Mouse (Mus musculus) urinary bladder, postnatal 0 days (tissue): ENCODE results near the gene Gm1979. TPM values are rescaled to one million over a fixed set of nuclear protein-coding genes. Genes with fewer than 3 reads are reported as not detected.

Source experiments
- polyA plus RNA-seq: library from polyadenylated mRNA; unstranded; fragments of >200 nt; fragmentation: Nextera tagmentation; extraction: Ambion mirVana; gene quantifications from 2 replicates; pipeline ENCODE4 v1.2.1, GENCODE M21; 2015

The Gm1979 gene
- 0.12 and 0.17 TPM in 2 replicates for polyA plus RNA-seq

GRCm38 (mm10) chr5:26004698-26005097 lies at the start of gene Gm1979:
Gm1979 (minus strand) TSS chr5:26004798.

GRCm38 (mm10) chr5:26039458-26039857 lies 34.9 kb upstream of the Gm1979 start, which contains the start of gene Speer4a:
Speer4a (minus strand) TSS chr5:26039558.

DNA sequence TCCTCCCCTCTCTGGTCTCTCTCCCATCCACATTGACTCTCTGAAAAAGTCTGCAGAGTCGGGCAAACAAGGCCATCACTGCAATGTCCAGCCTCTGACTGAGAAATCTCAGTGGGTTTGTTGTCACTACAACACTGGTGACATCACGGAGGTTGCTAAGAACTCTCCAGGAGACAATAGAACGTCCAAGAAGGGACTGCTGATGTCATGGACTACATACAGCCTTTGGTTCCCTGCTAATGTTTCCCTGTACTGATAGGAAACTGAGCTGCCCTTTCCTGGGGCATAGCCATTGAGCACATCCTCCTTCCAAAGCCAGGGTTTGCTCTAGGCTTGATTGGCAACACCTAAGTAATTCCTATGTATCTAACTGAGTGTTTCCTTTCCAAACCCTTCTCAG lies 18.2 kb upstream of the Gm1979 start, which contains the start of gene Gm5862:
TSS of gene Gm5862 (minus strand) at position 101 of the 400 bp plus-strand sequence.

GRCm38 (mm10) chr5:25988550-25988949 lies 16.0 kb downstream of the Gm1979 start, which contains the start of gene Gm21698:
Gm21698 (minus strand) TSS chr5:25988650.

GRCm38 (mm10) chr5:25972563-25972962 lies 32.0 kb downstream of the Gm1979 start, which contains the start of gene Gm21680:
Gm21680 (minus strand) TSS chr5:25972663.

GRCm38 (mm10) chr5:25954317-25954716 lies 50.3 kb downstream of the Gm1979 start, which contains the start of gene Gm21671:
Gm21671 (minus strand) TSS chr5:25954417.

Other genes with a start within 250 kb of the Gm1979 start
- gene Actr3b, start 244.8 kb downstream of the Gm1979 start, polyA plus RNA-seq = 4.6 and 9.3 TPM in 2 replicates
- gene Gm21663, start 62.4 kb downstream of the Gm1979 start, polyA plus RNA-seq = 0.16 and 0.18 TPM in 2 replicates
- gene Gm21671, start 50.4 kb downstream of the Gm1979 start, polyA plus RNA-seq = 0.11 and 0.23 TPM in 2 replicates
- gene Gm21680, start 32.1 kb downstream of the Gm1979 start, polyA plus RNA-seq = 0.06 and 0.25 TPM in 2 replicates
- 0.12 and 0.31 TPM in 2 replicates for gene Gm21698, start 16.1 kb downstream of the Gm1979 start, polyA plus RNA-seq
- gene Gm5862, start 18.1 kb upstream of the Gm1979 start, polyA plus RNA-seq = 0.12 TPM in 1 of 2 replicates, not detected in the other
- gene Speer4a, start 34.8 kb upstream of the Gm1979 start, polyA plus RNA-seq = 0.13 and 0.42 TPM in 2 replicates
- gene Gm7347, start 53.8 kb upstream of the Gm1979 start, polyA plus RNA-seq = 0.06 and 0.27 TPM in 2 replicates
- 0.06 and 0.10 TPM in 2 replicates for gene Gm10471, start 84.5 kb upstream of the Gm1979 start, polyA plus RNA-seq
- 0.08 TPM in 1 of 2 replicates, not detected in the other for gene 5031410I06Rik, start 100.6 kb upstream of the Gm1979 start, polyA plus RNA-seq
- gene Gm10220, start 116.6 kb upstream of the Gm1979 start, polyA plus RNA-seq = 0.14 and 0.30 TPM in 2 replicates